Mouse (Mus musculus) cerebellum, adult 11 months (tissue): ENCODE data around the gene Afmid.
"Not testable (repeated sequence)": the region's sequence is repeated elsewhere in the genome, so short reads cannot be mapped to it uniquely, and the experiment has no call there.

ENCODE experiments used
- DNase-seq: peaks from one replicate; pipeline ENCODE4 v3.0.0; 2022

Gene Afmid

GRCm38 (mm10) chr11:117826916-117827315 is 1.2 kb downstream of the Afmid start:
- DNase-seq, result no peak

- DNase-seq, result no peak
These were observed 1.7 kb downstream of the Afmid start for GRCm38 (mm10) chr11:117827386-117827785.

DNA sequence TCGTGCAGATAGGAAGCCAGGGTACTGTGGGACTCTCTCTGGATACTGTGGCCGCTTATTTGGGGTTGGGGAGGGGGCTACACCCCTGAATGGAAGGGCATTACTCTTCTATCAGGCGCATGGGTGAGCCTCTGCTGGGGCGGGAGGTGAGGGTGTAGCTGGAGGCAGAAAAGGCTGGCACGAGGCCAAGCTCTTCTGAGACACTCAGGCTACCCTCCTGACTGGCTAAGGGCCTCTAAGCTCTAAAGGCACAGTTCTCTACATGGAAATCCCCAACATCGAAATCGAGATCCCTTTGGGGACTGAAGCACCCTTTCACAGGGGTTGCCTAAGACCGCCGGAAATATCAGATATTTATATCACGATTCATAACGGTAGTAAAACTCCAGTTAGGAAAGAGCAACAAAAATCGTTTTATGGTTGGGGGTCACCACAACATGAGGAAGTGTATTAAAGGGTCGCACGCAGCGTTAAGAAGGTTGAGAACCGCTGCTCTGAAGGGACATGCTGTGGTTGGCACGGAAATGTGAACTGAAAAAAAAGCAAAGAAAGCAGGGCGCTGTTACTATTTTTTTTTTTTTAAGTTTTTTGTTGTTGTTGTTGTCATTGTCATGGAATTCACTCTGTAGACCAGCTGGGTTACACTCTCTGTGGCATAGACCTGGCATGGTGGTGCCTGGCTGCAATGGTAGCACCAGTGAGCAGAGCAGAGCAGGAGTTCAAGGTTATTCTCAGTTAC is 2.6 kb downstream of the Afmid start:
- no peak for DNase-seq

- no peak for DNase-seq
These were observed 3.3 kb downstream of the Afmid start for GRCm38 (mm10) chr11:117828888-117829604.

- no peak for DNase-seq
These were observed 4.0 kb downstream of the Afmid start for GRCm38 (mm10) chr11:117829671-117830215.

DNA sequence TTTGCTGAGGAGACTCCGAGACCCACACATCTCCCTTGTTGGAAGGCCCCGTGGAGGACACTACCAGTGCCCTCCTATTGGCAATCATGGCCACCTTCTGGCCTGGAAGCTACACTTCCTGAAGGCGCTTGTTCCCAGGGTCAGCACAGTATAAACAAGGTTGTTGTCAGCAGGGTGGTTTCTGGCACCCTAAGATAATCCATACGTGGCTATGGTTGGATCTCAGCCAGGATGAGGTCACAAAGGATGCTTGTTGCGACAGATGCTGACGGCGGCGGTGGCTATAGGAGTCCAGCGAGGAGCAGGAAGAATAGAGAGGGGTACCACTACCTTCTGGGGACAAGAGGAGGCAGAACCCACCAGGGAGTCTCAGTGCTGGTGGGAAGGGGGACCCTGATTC is 4.7 kb downstream of the Afmid start:
- no peak for DNase-seq

DNA sequence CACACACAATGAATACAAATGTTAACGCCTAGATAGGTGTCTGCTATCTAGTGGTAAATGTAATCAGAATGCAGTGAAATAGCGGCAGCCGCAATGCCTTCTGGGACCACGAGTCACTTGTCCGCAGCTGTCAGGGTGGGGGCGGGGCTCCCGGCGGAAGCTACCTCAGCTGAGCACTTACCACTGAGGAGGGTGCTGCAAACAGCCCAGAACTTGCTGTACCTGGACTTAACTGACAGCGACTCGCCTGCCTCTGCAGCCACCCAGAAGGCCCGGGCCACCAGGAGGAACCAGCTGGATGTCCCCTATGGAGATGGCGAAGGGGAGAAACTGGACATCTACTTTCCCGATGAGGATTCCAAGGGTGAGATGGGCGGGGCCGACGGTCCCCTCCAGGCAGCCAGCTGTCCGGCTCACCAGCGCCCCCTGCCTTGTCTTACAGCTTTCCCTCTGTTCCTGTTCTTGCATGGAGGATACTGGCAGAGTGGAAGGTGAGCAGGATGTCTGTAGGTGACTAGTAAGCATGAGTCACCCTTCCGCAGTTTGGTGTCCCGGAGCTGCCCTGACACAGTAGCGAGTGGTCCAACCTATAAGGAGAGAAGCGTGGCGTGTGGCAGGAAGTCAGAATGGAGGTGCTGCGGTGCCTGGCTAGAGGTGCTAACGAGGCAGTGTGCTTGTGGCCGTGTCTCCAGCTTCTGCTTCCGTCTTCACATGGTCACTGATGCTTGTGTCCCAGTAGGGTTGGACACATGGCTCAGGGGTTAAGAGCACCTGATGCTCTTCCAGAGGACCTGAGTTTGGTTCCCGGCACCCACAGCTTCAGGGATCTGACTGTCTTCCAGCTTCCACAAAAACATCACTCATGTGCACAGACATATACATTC is 6.6 kb downstream of the Afmid start:
- DNase-seq, result peak; percentile 34

DNA sequence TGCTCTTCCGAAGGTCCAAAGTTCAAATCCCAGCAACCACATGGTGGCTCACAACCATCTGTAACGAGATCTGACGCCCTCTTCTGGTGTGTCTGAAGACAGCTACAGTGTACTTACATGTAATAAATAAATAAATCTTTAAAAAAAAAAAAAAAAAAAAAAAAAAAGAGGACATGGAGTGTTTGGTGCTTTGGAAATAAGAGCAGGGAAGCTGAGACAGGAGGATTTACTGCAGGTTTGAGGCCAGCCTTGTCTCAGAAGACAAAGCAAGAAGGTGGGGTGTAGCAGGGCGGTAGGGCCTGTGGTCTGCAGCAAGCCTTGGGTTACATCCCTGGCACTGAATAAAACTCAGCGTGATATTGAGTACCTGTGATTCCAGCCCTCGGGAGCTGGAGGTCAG is 7.8 kb downstream of the Afmid start:
- DNase-seq, result not testable (repeated sequence)

- no peak for DNase-seq
These were observed 8.4 kb downstream of the Afmid start for GRCm38 (mm10) chr11:117834086-117834485.

DNA sequence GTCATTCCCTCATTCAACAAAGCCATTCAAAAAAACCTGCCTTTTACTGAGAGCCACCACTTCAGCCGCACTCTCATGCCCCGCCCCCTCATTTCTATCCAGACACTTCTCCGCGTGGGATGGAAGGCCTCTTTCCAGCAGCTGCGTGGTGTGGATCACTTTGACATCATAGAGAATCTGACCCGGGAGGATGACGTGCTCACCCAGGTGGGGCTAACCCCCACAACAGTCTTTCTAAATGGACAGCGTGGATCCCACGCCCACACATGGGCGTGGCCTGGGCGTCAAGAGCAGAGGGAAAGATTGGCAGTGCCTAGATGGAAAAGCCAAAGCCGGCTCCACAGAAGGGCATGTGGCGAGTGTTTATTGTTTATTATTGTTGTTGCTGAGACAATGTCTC is 10.6 kb downstream of the Afmid start:
- DNase-seq, result no peak

- DNase-seq, result no peak
These were observed 12.8 kb downstream of the Afmid start for GRCm38 (mm10) chr11:117838572-117838971.

GRCm38 (mm10) chr11:117839021-117839420 is 13.3 kb downstream of the Afmid start:
- DNase-seq, result no peak

- DNase-seq, result no peak
These were observed 15.2 kb downstream of the Afmid start for GRCm38 (mm10) chr11:117840910-117841309.

GRCm38 (mm10) chr11:117843434-117843833 is 17.7 kb downstream of the Afmid start:
- no peak for DNase-seq

GRCm38 (mm10) chr11:117844997-117845396 is 19.3 kb downstream of the Afmid start:
- no peak for DNase-seq

GRCm38 (mm10) chr11:117845651-117846050 is 19.9 kb downstream of the Afmid start:
- DNase-seq, result no peak

- DNase-seq, result no peak
These were observed 20.9 kb downstream of the Afmid start for GRCm38 (mm10) chr11:117846640-117847039.

DNA sequence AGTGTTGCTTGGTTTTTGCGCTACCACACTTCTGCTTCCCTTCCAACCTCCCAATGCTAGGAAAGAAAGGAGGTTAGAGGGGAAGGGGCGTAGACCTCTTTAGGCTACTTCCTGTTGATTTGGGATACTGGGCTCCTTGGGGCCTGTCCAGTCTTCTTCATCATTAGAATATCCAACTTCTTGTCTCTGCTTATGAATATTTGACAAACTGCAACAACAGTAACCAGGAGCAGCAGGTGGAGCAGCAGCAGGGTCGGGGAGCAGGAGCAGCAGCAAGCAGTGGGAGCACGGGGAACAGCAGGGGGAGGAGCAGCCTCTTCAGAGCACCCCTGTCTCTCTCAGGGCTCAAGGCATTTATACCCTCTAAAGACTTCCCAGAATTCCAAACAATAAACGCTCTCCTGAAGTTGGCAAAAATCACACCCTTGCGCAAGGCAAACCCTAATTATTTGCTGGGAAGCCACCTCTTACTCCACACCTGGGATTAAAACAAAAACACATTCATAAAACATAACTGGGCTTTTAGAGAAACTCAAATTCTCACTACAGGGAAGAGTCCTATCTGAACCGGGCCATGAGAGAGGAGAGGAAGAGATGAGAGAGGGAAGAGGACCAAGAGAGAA is 22.0 kb downstream of the Afmid start:
- no peak for DNase-seq

DNA sequence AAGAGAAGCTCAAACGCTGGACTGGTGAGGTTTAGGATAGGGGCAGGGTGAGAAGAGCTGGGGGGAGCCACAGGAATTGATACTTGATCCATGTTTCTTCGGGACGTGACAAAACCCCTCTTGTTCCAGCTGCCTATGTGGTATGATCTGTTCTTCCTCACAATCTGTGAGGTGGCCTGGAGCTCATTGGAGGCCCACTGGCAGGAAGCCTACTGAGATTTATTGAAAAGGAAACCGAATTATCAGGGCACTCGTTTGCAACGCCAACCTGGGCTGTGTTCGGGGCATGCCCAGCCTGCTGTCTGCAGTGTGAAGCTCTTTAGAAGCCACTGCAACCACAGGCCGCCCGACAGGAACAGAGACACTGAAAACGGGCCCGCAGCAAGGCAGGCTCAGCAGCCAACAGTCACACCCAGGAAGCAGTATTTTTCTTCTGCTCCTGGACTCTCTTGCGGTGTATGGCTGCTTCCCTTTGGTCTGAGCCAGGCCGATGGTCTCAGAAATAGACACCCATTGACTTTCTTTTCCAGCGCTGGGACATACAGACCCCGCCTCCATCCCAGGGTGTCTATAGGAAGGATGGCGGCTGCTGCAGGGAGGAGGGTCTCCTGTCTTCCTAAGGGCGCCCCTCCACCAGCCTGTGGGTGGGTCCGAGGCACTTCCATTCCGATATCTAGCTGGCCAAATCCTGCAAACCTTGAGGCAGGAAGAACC is 22.7 kb downstream of the Afmid start:
- DNase-seq, result no peak

DNA sequence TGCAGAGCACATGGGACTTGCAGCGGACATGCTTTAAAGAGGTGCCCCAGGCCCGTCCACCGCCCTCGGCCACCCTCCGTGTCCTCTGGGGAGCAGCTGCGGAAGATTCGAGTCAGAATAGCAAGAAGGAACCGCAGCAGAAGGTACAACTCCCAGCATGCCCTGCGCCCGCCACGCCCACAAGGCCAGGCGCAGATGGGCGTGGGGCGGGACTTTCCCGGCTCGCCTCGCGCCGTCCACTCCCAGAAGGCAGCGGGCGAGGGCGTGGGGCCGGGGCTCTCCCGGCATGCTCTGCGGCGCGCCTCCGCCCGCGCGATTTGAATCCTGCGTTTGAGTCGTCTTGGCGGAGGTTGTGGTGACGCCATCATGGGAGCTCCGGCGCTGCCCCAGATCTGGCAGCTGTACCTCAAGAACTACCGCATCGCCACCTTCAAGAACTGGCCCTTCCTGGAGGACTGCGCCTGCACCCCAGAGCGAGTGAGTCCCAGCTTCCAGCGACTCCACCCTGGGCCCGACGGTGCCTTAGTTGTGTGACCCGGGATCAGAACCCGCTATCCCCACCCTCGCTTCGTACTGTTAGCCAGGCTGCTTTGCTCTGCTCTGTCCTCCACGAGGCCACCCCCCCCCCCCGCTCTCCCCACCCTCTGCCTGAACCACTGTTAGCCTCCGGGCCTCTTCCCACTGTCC is 23.4 kb downstream of the Afmid start, which contains the start of gene Birc5:
Birc5 (plus strand) TSS at position 267 of the 687 bp plus-strand sequence.
- peak; percentile 95 for DNase-seq

- DNase-seq, result no peak
These were observed 27.2 kb downstream of the Afmid start for GRCm38 (mm10) chr11:117852875-117853274.
